Mouse (Mus musculus) hindbrain, embryonic 14.5 days (tissue): ENCODE data around the gene 2810004N23Rik. TPM values are rescaled to one million over a fixed set of nuclear protein-coding genes. Genes with fewer than 3 reads are reported as not detected.

Source experiments
- ATAC-seq: fragments of 200-750 bp; cut with Nextera tagmentation; 2 replicates; pipeline ENCODE4 v1.8.0; 2017; ENCODE audit warnings: moderate number of reproducible peaks, mild to moderate bottlenecking, moderate TSS enrichment, moderate library complexity; ENCODE audit not compliant: low FRiP score
- DNase-seq: peaks from one replicate; pipeline ENCODE4 v3.0.0-alpha.2; 2015; ENCODE audit warnings: low spot score
- H3K27ac ChIP-seq: fragments of 300-500 bp; sonication (generic); 2 replicates; pipeline ENCODE4 v1.5.1; 2014; ENCODE audit warnings: mild to moderate bottlenecking, moderate library complexity
- H3K27me3 ChIP-seq: fragments of 300-500 bp; sonication (generic); 2 replicates; pipeline ENCODE4 v1.6.1; 2014; ENCODE audit warnings: mild to moderate bottlenecking, low read length, mixed read lengths; ENCODE audit not compliant: control insufficient read depth, insufficient read depth
- H3K36me3 ChIP-seq: fragments of 300-500 bp; sonication (generic); replicated peaks from 2 replicates; pipeline ENCODE4 v1.6.1; 2014; ENCODE audit not compliant: control insufficient read depth, insufficient read depth
- H3K4me1 ChIP-seq: fragments of 300-500 bp; sonication (generic); replicated peaks from 2 replicates; pipeline ENCODE4 v1.6.1; 2014; ENCODE audit warnings: antibody characterized with exemption, low read length, mixed read lengths; ENCODE audit not compliant: control insufficient read depth, insufficient read depth
- H3K4me2 ChIP-seq: fragments of 300-500 bp; sonication (generic); replicated peaks from 2 replicates; pipeline ENCODE4 v1.6.1; 2014; ENCODE audit warnings: mild to moderate bottlenecking, moderate library complexity
- H3K4me3 ChIP-seq: fragments of 300-500 bp; sonication (generic); replicated peaks from 2 replicates; pipeline ENCODE4 v1.5.1; 2014; ENCODE audit warnings: mild to moderate bottlenecking, low read length
- H3K9ac ChIP-seq: fragments of 300-500 bp; sonication (generic); 2 replicates; pipeline ENCODE4 v1.6.1; 2014
- H3K9me3 ChIP-seq: fragments of 300-500 bp; sonication (generic); 2 replicates; pipeline ENCODE4 v1.6.1; 2016; ENCODE audit warnings: low read length; ENCODE audit not compliant: control insufficient read depth
- WGBS: fragments of 180-500 bp; shearing (Covaris S2); extraction: QIAGEN DNeasy Blood & Tissue Kit; methylation state at CpG from one replicate; pipeline ENCODE4 v1.1.7; 2014; 5-methylcytosine and 5-hydroxymethylcytosine counted together
- polyA plus RNA-seq: library from polyadenylated mRNA; unstranded; fragments of >200 nt; fragmentation: Nextera tagmentation; extraction: Ambion mirVana; gene quantifications from 2 replicates; pipeline ENCODE4 v1.2.1, GENCODE M21; 2014

2810004N23Rik gene
- polyA plus RNA-seq, 1 experiment from 2014 or later = 18.4 TPM

GRCm38 (mm10) chr8:124896632-124897385 is 33.9 kb upstream of the 2810004N23Rik start:
- no peaks in the 10 kb centered on the region for H3K9me3 ChIP-seq
- no peaks in the 10 kb centered on the region for H3K27me3 ChIP-seq
- peaks cover 19% of the 10 kb centered on the region for H3K4me1 ChIP-seq
- peak; percentile 57 for DNase-seq
- peaks cover 57% of the 10 kb centered on the region for H3K36me3 ChIP-seq
- peak overlapping the region; percentile 74 for H3K27ac ChIP-seq
- ATAC-seq = peak; percentile 14; the same call in 1 of the 2 replicates
- WGBS = 2% methylated on average over 59 of the region's 60 CpGs
- peak overlapping the region; percentile 93 for H3K4me2 ChIP-seq
- peak overlapping the region; percentile 97 for H3K4me3 ChIP-seq
- peak overlapping the region; percentile 86 for H3K9ac ChIP-seq

DNA sequence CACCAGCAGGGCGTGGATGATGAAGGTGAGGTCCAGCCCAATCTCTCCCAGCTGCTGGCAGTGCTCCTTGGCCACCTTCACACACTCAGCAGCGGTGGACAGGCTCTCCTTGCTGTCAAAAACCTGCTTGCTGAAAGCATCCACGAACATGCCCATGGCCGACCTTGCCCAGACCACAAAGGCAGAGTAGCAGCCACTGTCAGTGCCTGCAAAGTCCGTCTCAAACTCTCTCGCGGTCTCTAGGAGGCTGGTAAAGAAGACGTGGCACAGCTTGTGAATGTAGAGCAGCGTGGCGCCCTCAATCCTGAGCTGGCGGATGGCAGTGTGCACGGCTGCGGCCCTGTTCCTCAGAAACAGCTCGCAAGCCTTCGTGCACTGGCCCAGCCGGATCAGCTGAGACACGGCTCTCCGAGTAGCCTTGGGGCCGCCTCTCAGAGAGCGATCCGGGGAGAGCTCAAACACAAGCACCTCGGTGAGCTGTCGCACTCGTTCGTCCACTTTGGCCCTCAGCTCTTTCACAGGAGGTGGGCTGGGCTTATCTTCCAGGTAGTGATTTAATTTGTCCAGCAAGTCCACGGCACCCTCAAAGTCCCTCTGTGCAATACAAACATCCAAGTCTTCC is 33.2 kb upstream of the 2810004N23Rik start:
- no peak for ATAC-seq
- Histone ChIP-seq H3K9me3 (no peaks in the 10 kb centered on the region), H3K36me3 (peaks cover 59% of the 10 kb centered on the region), H3K27ac (peak overlapping the region; percentile 74; the same call in 1 of the 2 replicates), H3K4me2 (peak overlapping the region; percentile 93), H3K9ac (peak overlapping the region; percentile 86), H3K27me3 (no peaks in the 10 kb centered on the region), H3K4me3 (peak overlapping the region; percentile 97), H3K4me1 (peaks cover 19% of the 10 kb centered on the region)
- DNase-seq = no peak
- WGBS = 90% methylated on average over 26 of the region's 26 CpGs

GRCm38 (mm10) chr8:124892596-124892995 is 29.7 kb upstream of the 2810004N23Rik start:
- ATAC-seq (no peak), DNase-seq (no peak)
- Histone ChIP-seq H3K4me1 (peaks cover 9% of the 10 kb centered on the region), H3K4me3 (no peak overlapping the region), H3K9ac (no peak overlapping the region), H3K27me3 (no peaks in the 10 kb centered on the region), H3K9me3 (no peaks in the 10 kb centered on the region), H3K36me3 (peaks cover 73% of the 10 kb centered on the region), H3K4me2 (no peak overlapping the region), H3K27ac (no peak overlapping the region)
- 80% methylated on average over 3 of the region's 3 CpGs for WGBS

GRCm38 (mm10) chr8:124888385-124888784 is 25.5 kb upstream of the 2810004N23Rik start:
- Histone ChIP-seq H3K36me3 (peaks cover 94% of the 10 kb centered on the region), H3K4me2 (no peak overlapping the region), H3K27ac (no peak overlapping the region), H3K4me3 (no peak overlapping the region), H3K27me3 (no peaks in the 10 kb centered on the region), H3K9ac (no peak overlapping the region), H3K4me1 (no peaks in the 10 kb centered on the region; the same call in 1 of the 2 replicates), H3K9me3 (no peaks in the 10 kb centered on the region)
- ATAC-seq (no peak), DNase-seq (no peak)
- WGBS = 94% methylated on average over 5 of the region's 5 CpGs

DNA sequence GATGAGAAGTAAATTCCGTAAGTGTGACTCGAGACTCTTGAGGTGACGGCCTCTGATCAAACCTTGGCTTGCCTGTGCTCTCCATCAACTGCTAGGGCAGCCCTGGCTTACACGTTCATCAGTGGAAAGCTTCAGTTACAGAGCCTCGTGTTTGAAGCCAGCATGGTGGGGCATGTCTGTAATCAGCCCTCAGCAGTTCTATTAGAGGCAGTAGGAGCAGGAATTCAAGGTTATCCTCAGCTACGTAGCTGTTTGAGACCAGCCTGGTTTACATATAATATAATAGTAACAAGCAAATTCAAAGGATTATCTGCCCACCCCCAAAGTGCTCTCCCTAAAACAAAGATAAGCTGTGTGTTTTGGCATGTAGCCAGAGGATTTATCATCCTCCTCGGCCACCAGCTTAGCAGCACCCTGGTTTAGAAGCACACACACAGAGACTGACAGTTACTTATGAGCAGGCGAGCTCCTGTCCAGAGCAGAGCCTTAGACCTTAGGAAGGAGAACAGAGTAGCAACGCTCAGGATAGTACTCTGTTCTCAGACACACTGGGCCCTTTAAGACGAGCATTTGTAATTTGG is 16.1 kb upstream of the 2810004N23Rik start:
- Histone ChIP-seq H3K9ac (no peak overlapping the region), H3K36me3 (peaks cover 94% of the 10 kb centered on the region), H3K27ac (no peak overlapping the region), H3K4me1 (no peaks in the 10 kb centered on the region), H3K4me2 (no peak overlapping the region), H3K9me3 (no peaks in the 10 kb centered on the region), H3K4me3 (no peak overlapping the region), H3K27me3 (no peaks in the 10 kb centered on the region)
- no peak for DNase-seq
- 92% methylated on average over 10 of the region's 10 CpGs for WGBS
- no peak for ATAC-seq

DNA sequence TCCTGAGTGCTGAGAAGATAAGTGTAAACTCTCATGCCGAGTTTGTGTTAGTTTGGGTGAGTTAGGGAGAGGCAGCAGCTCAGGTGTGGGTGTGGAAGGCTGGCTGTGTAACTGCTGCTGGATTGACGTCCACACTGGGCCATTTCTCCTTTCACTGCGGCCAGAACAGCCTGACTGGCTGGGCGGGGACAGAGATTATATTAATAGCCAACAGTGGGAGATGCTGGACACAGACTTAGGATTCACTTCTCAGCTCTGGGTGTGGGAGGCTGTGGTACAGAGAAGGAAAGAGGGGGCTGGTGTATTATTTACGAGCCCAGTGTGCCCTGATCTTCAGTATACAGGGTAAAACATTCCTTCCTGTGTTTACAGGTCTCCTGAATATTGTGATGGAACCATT is 15.2 kb upstream of the 2810004N23Rik start:
- DNase-seq (no peak), ATAC-seq (no peak)
- WGBS = 92% methylated on average over 5 of the region's 5 CpGs
- H3K4me1 ChIP-seq = no peaks in the 10 kb centered on the region
- H3K9me3 ChIP-seq = no peaks in the 10 kb centered on the region
- H3K9ac ChIP-seq = no peak overlapping the region
- H3K27me3 ChIP-seq = no peaks in the 10 kb centered on the region
- no peak overlapping the region for H3K4me2 ChIP-seq
- peaks cover 94% of the 10 kb centered on the region for H3K36me3 ChIP-seq
- H3K27ac ChIP-seq = no peak overlapping the region
- H3K4me3 ChIP-seq = no peak overlapping the region

- Histone ChIP-seq H3K9me3 (no peaks in the 10 kb centered on the region), H3K4me3 (no peak overlapping the region), H3K4me2 (no peak overlapping the region), H3K27me3 (no peaks in the 10 kb centered on the region), H3K9ac (no peak overlapping the region), H3K36me3 (peaks cover 71% of the 10 kb centered on the region), H3K27ac (no peak overlapping the region), H3K4me1 (no peaks in the 10 kb centered on the region)
- no peak for ATAC-seq
- DNase-seq = no peak
- 97% methylated on average over 5 of the region's 5 CpGs for WGBS
Observed at GRCm38 (mm10) chr8:124872690-124873089, 9.8 kb upstream of the 2810004N23Rik start.

GRCm38 (mm10) chr8:124872081-124872480 is 9.2 kb upstream of the 2810004N23Rik start:
- 94% methylated on average over 7 of the region's 7 CpGs for WGBS
- Histone ChIP-seq H3K27me3 (no peaks in the 10 kb centered on the region), H3K27ac (no peak overlapping the region), H3K4me1 (no peaks in the 10 kb centered on the region), H3K9me3 (no peaks in the 10 kb centered on the region), H3K4me2 (no peak overlapping the region), H3K36me3 (peaks cover 64% of the 10 kb centered on the region), H3K4me3 (no peak overlapping the region), H3K9ac (no peak overlapping the region)
- DNase-seq (no peak), ATAC-seq (no peak)

- DNase-seq = no peak
- no peaks in the 10 kb centered on the region for H3K27me3 ChIP-seq
- ATAC-seq = no peak
- H3K9me3 ChIP-seq = no peaks in the 10 kb centered on the region
- no peak overlapping the region for H3K9ac ChIP-seq
- peaks cover 58% of the 10 kb centered on the region for H3K36me3 ChIP-seq
- 94% methylated on average over 7 of the region's 7 CpGs for WGBS
- H3K4me1 ChIP-seq = no peaks in the 10 kb centered on the region
- no peak overlapping the region for H3K4me3 ChIP-seq
- H3K27ac ChIP-seq = no peak overlapping the region
- H3K4me2 ChIP-seq = no peak overlapping the region
Observed at GRCm38 (mm10) chr8:124871474-124871873, 8.6 kb upstream of the 2810004N23Rik start.
